Mouse (Mus musculus) CH12.LX (cell line): ENCODE data around the gene Olfr1157. TPM values are rescaled to one million over a fixed set of nuclear protein-coding genes. Genes with fewer than 3 reads are reported as not detected.

Experiments used
- DNase-seq: peaks from one replicate; pipeline ENCODE4 v3.0.0-alpha.2; 2013; ENCODE audit errors: extremely low read depth
- H3K27ac ChIP-seq: 2 replicates; pipeline ENCODE4 v1.5.1; 2012; ENCODE audit warnings: low read depth, mild to moderate bottlenecking, control low read depth, moderate library complexity; ENCODE audit not compliant: insufficient read depth
- H3K27me3 ChIP-seq: replicated peaks from 2 replicates; pipeline ENCODE3; 2012; ENCODE audit warnings: inconsistent platforms
- H3K36me3 ChIP-seq, 2 experiments: replicated peaks in 1 of 2; 2 replicates each; pipeline versions ENCODE3 to v1.6.1; 2012; ENCODE audit warnings: inconsistent platforms in 1 of 2, low read length in 1 of 2, mild to moderate bottlenecking in 1 of 2, mixed read lengths in 1 of 2, moderate library complexity in 1 of 2; ENCODE audit not compliant: control insufficient read depth in 1 of 2, insufficient read depth in 1 of 2
- H3K4me1 ChIP-seq, 2 experiments: 2 replicates each; pipeline ENCODE4 v1.6.1; 2012; ENCODE audit warnings: inconsistent platforms in 1 of 2, moderate library complexity in 1 of 2; ENCODE audit not compliant: insufficient read depth in 2 of 2, control insufficient read depth in 1 of 2
- H3K4me2 ChIP-seq: 2 replicates; pipeline ENCODE4 v1.6.1; 2012; ENCODE audit warnings: low read depth, mild to moderate bottlenecking, control low read depth; ENCODE audit not compliant: poor library complexity, insufficient read depth, severe bottlenecking
- H3K4me3 ChIP-seq, 3 experiments: fragments of 150-350 bp in 1 of 3; sonication (generic) in 1 of 3; replicated peaks in 1 of 3; 2 replicates each; pipeline versions ENCODE3 to v1.5.1; 2011 to 2012; ENCODE audit warnings: low read depth in 2 of 3, low read length in 2 of 3, mild to moderate bottlenecking in 2 of 3, moderate library complexity in 2 of 3, control low read depth in 1 of 3, improper control_type of control experiment in 1 of 3, inconsistent platforms in 1 of 3, mixed read lengths in 1 of 3; ENCODE audit not compliant: poor library complexity in 1 of 3
- H3K79me2 ChIP-seq: replicated peaks from 2 replicates; pipeline ENCODE4 v1.6.1; 2012; ENCODE audit warnings: mild to moderate bottlenecking, moderate library complexity; ENCODE audit not compliant: control insufficient read depth, poor library complexity, insufficient read depth, severe bottlenecking; ENCODE audit errors: extremely low read depth
- H3K9ac ChIP-seq: 2 replicates; pipeline ENCODE4 v1.6.1; 2012; ENCODE audit warnings: low read depth, mild to moderate bottlenecking, control low read depth, moderate library complexity; ENCODE audit not compliant: insufficient read depth
- H3K9me3 ChIP-seq: replicated peaks from 2 replicates; pipeline ENCODE3; 2012; ENCODE audit warnings: low read length, inconsistent platforms, mixed read lengths
- ELF1 ChIP-seq: IDR thresholded peaks from 2 replicates; pipeline ENCODE4 v1.6.1; 2014; ENCODE audit warnings: low read depth, mild to moderate bottlenecking, inconsistent platforms, low read length, improper control_type of control experiment
- EP300 ChIP-seq: IDR thresholded peaks from 2 replicates; pipeline ENCODE4 v1.6.1; 2011; ENCODE audit warnings: low read length, improper control_type of control experiment
- HCFC1 ChIP-seq: IDR thresholded peaks from 2 replicates; pipeline ENCODE4 v1.6.1; 2012; ENCODE audit warnings: low read depth, mild to moderate bottlenecking, inconsistent platforms, low read length, improper control_type of control experiment
- JUND ChIP-seq: conservative IDR thresholded peaks from 2 replicates; pipeline ENCODE4 v1.6.1; 2011; ENCODE audit warnings: low read depth, low read length, improper control_type of control experiment
- MAFK ChIP-seq: IDR thresholded peaks from 2 replicates; pipeline ENCODE4 v1.6.1; 2011; ENCODE audit warnings: low read length, improper control_type of control experiment; ENCODE audit not compliant: insufficient replicate concordance
- MAX ChIP-seq: IDR thresholded peaks from 2 replicates; pipeline ENCODE4 v1.6.1; 2011; ENCODE audit warnings: low read length, improper control_type of control experiment
- NRF1 ChIP-seq: IDR thresholded peaks from 2 replicates; pipeline ENCODE4 v1.6.1; 2014; ENCODE audit warnings: low read depth, mild to moderate bottlenecking, inconsistent platforms, low read length, improper control_type of control experiment, moderate library complexity
- POLR2AphosphoS2 ChIP-seq: IDR thresholded peaks from 2 replicates; pipeline ENCODE4 v1.6.1; 2011; ENCODE audit warnings: low read depth, low read length, improper control_type of control experiment
- RCOR1 ChIP-seq: conservative IDR thresholded peaks from 2 replicates; pipeline ENCODE4 v1.6.1; 2012; ENCODE audit warnings: low read depth, mild to moderate bottlenecking, inconsistent platforms, low read length, improper control_type of control experiment
- TCF12 ChIP-seq: IDR thresholded peaks from 2 replicates; pipeline ENCODE4 v1.6.1; 2014; ENCODE audit warnings: low read depth, mild to moderate bottlenecking, inconsistent platforms, low read length, improper control_type of control experiment
- UBTF ChIP-seq: IDR thresholded peaks from 2 replicates; pipeline ENCODE4 v1.6.1; 2012; ENCODE audit warnings: low read depth, mild to moderate bottlenecking, inconsistent platforms, low read length, improper control_type of control experiment, moderate library complexity
- USF1 ChIP-seq: IDR thresholded peaks from 2 replicates; pipeline ENCODE4 v1.6.1; 2014; ENCODE audit warnings: low read depth, mild to moderate bottlenecking, inconsistent platforms, low read length, improper control_type of control experiment
- ZKSCAN1 ChIP-seq: IDR thresholded peaks from 2 replicates; pipeline ENCODE4 v1.6.1; 2012; ENCODE audit warnings: low read depth, inconsistent platforms, low read length, improper control_type of control experiment, borderline replicate concordance
- ZMIZ1 ChIP-seq: IDR thresholded peaks from 2 replicates; pipeline ENCODE4 v1.6.1; 2012; ENCODE audit warnings: low read depth, mild to moderate bottlenecking, inconsistent platforms, low read length, improper control_type of control experiment
- dilution Hi-C: fragments of 300-500 bp; cut with MboI; formaldehyde crosslinking; loops from 2 replicates; pipeline ENCODE4 v1.14.3; 2020; ENCODE audit warnings: low sequenced_read_pairs; ENCODE audit not compliant: extremely low pct_unique_long_range_greater_than_20kb, extremely low pct_ligation_motif_present
- in situ Hi-C: fragments of 300-500 bp; cut with MboI; formaldehyde crosslinking; loops from 3 replicates; pipeline ENCODE4 v1.14.3; 2019; ENCODE audit warnings: low sequenced_read_pairs, low pct_ligation_motif_present, low pct_unique_long_range_greater_than_20kb, mixed read lengths
- polyA plus RNA-seq: library from polyadenylated mRNA; unstranded; fragments of >175 nt; gene quantifications from 2 replicates; pipeline ENCODE4 v1.2.1, GENCODE M21; 2012; ENCODE audit warnings: low read depth; ENCODE audit not compliant: insufficient read length
- total RNA-seq, 2 experiments: library from RNA; depleted of rRNA; stranded (reverse); fragments of 300-350 nt in 1 of 2; fragments of >200 nt in 1 of 2; gene quantifications; 2 replicates each; pipeline ENCODE4 v1.2.3; 2012 to 2014

Gene Olfr1157
- not detected in 2 replicates for total RNA-seq (2012; rRNA removed)
- total RNA-seq (2014; rRNA removed), result not detected in 2 replicates
- not detected in 2 replicates for polyA plus RNA-seq

GRCm38 (mm10) chr2:87968199-87968598 is at the start of gene Olfr1157:
TSS of gene Olfr1157 (minus strand) at chr2:87968299.
- H3K36me3 ChIP-seq, result no peaks in the 10 kb centered on the region
- in situ Hi-C loops (no loop called here), dilution Hi-C loops (no loop called here)
- no peak for DNase-seq
- H3K9me3 ChIP-seq, result peaks cover 13% of the 10 kb centered on the region
- TF ChIP-seq MAX (no peak), JUND (no peak), ELF1 (no peak), RCOR1 (no peak), USF1 (no peak), POLR2AphosphoS2 (no peak), MAFK (no peak)
- H3K4me3 ChIP-seq, result no peak within 1 kb of the TSS
- no peaks in the 10 kb centered on the region for H3K4me1 ChIP-seq
- no peak within 1 kb of the TSS for H3K27ac ChIP-seq
- H3K79me2 ChIP-seq, result no peaks in the 10 kb centered on the region
- no peak within 1 kb of the TSS for H3K4me2 ChIP-seq
- H3K9ac ChIP-seq, result no peak within 1 kb of the TSS
- no peaks in the 10 kb centered on the region for H3K27me3 ChIP-seq

- DNase-seq, result no peak
- dilution Hi-C loops, result no loop called here
- Histone ChIP-seq H3K27ac (no peak within 1 kb of the TSS), H3K36me3 (no peaks in the 10 kb centered on the region), H3K4me2 (no peak within 1 kb of the TSS), H3K27me3 (no peaks in the 10 kb centered on the region), H3K79me2 (no peaks in the 10 kb centered on the region), H3K9ac (no peak within 1 kb of the TSS), H3K4me1 (no peaks in the 10 kb centered on the region), H3K9me3 (peaks cover 13% of the 10 kb centered on the region), H3K4me3 (no peak within 1 kb of the TSS)
- in situ Hi-C loops, result no loop called here
- TF ChIP-seq ZKSCAN1, result no peak
- no peak for TF ChIP-seq POLR2AphosphoS2
- no peak for TF ChIP-seq MAFK
- no peak for TF ChIP-seq ZMIZ1
- no peak for TF ChIP-seq HCFC1
- TF ChIP-seq EP300, result no peak
- no peak for TF ChIP-seq UBTF
- no peak for TF ChIP-seq NRF1
- no peak for TF ChIP-seq TCF12
- TF ChIP-seq, all 38 proteins: peak for 0
Measured at GRCm38 (mm10) chr2:88007515-88008318, 39.6 kb upstream of the Olfr1157 start, which contains the start of gene Olfr1160. TSS of gene Olfr1160 (minus strand) at chr2:88008268.
